9 mouse cellular contexts compared by ENCODE assay signal in the genomic region with DNA sequence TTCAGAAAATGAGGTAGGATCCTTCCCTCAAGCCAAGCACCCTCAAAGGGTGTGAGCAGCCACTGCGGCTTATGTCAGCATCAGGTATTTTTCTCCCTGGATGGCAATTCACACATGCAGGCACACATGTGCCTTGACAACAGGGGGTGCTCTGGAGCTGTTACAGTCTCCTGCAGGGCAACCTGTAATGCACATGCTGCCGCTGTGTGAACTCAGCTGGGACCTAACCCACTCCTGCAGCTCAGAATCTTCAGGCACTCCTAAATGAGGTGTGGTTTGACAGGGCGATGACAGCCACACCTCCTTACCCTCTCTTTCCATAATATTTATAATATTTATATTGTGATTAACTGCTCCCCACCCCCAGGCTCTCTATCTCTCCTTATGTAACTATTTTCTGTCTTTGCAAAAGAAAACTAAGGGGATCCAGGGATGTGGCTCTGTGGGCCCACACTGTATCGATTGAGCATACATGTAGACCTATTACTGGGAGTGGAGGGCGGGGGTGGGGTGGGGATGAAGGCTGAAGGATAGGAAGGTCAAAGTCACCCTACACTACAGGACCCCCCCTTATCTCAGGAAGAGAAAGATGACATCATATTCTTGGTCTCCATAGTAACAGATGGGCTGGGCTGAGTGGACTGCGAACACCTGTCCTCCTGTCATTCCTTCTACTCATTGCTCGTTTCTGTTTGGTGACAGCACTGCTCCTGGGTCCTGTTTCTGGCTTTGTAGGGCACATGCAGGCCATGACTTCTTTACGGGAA.
DNase-seq lines count a peak whose midpoint lies in the region; ATAC-seq lines count a peak whose summit lies in the region.
"Had no signal": no experiment of that assay in that cellular context is flagged by ENCODE, and none has a peak within 500 bp of the region (broad histone marks: within the 10 kb centered on the region; RNA-seq: fewer than 3 reads in every experiment).

No protein-coding gene starts in this region.

- no peak overlapping the region for H3K4me2 ChIP-seq in forebrain, embryonic 11.5 days (ENCODE audit: low read depth, low read length, severe bottlenecking)
- H3K4me2 ChIP-seq in liver, embryonic 16.5 days (ENCODE audit: low read depth, low read length), result peak overlapping the region; percentile 45
- no peak overlapping the region for H3K4me2 ChIP-seq in neural tube, embryonic 15.5 days

- intact Hi-C loops in heart, postnatal 14 days (cut with DNase I), result loop anchor here (5.0 kb wide), 1 partner anchor 1053 kb away; no protein-coding TSS in a partner anchor

- peak; percentile 71 for DNase-seq in forebrain, embryonic 11.5 days (ENCODE audit: low spot score)
- peak; percentile 64 to 76 for DNase-seq in heart, postnatal 14 days
- peak; percentile 85 to 86 for DNase-seq in kidney, postnatal 25 days
- DNase-seq in thymus, postnatal 36 days, result peak; percentile 66 to 70

- peaks cover 12% of the 10 kb centered on the region for H3K36me3 ChIP-seq in megakaryocyte, embryonic 14.5 days (replicated peaks; ENCODE audit: low read length)
- no peaks in the 10 kb centered on the region for H3K36me3 ChIP-seq in forebrain, embryonic 11.5 days (ENCODE audit: control insufficient read depth, insufficient read depth, low read length)
- no peaks in the 10 kb centered on the region for H3K36me3 ChIP-seq in liver, embryonic 16.5 days (ENCODE audit: control insufficient read depth, insufficient read depth)
- no peaks in the 10 kb centered on the region; the same call in 1 of the 2 replicates for H3K36me3 ChIP-seq in neural tube, embryonic 15.5 days

- WGBS in forebrain, embryonic 11.5 days, result 79% methylated on average over 8 of the region's 8 CpGs
- 58% methylated on average over 8 of the region's 8 CpGs for WGBS in liver, embryonic 16.5 days (ENCODE audit: insufficient replicate concordance)
- 72% methylated on average over 8 of the region's 8 CpGs for WGBS in neural tube, embryonic 15.5 days

- no peaks in the 10 kb centered on the region for H3K27me3 ChIP-seq in megakaryocyte, embryonic 14.5 days (replicated peaks)
- H3K27me3 ChIP-seq in forebrain, embryonic 11.5 days (ENCODE audit: control insufficient read depth, insufficient read depth, low read length), result no peaks in the 10 kb centered on the region
- H3K27me3 ChIP-seq in liver, embryonic 16.5 days (ENCODE audit: control insufficient read depth, insufficient read depth, low read depth, low read length), result no peaks in the 10 kb centered on the region
- no peaks in the 10 kb centered on the region for H3K27me3 ChIP-seq in neural tube, embryonic 15.5 days (replicated peaks)

- H3K4me1 ChIP-seq in megakaryocyte, embryonic 14.5 days, result peaks cover 64% of the 10 kb centered on the region
- peaks cover 9% of the 10 kb centered on the region for H3K4me1 ChIP-seq in forebrain, embryonic 11.5 days (replicated peaks; ENCODE audit: control insufficient read depth, insufficient read depth, low read length)
- H3K4me1 ChIP-seq in liver, embryonic 16.5 days (ENCODE audit: control insufficient read depth, low read depth, low read length), result peaks cover 3% of the 10 kb centered on the region
- H3K4me1 ChIP-seq in neural tube, embryonic 15.5 days, result peaks cover 18% of the 10 kb centered on the region

- no peak overlapping the region for H3K27ac ChIP-seq in forebrain, embryonic 11.5 days (ENCODE audit: low read depth, low read length)
- H3K27ac ChIP-seq in liver, embryonic 16.5 days (ENCODE audit: low read length), result no peak overlapping the region
- H3K27ac ChIP-seq in neural tube, embryonic 15.5 days (replicated peaks), result 0 out of 2 replicates have a peak overlapping the region, but pooled peaks have one; percentile 20
- H3K27ac ChIP-seq: macrophage had no signal

- no peak for ATAC-seq in megakaryocyte, adult 5-6 weeks (ENCODE audit: poor library complexity, severe bottlenecking)
- peak; percentile 57 for ATAC-seq in forebrain, embryonic 11.5 days (replicated peaks; ENCODE audit: low FRiP score)
- ATAC-seq in liver, embryonic 16.5 days (ENCODE audit: low read depth), result no peak
- ATAC-seq in neural tube, embryonic 15.5 days (ENCODE audit: low FRiP score), result no peak

- H3K9ac ChIP-seq in forebrain, embryonic 11.5 days (ENCODE audit: low read length), result no peak overlapping the region
- H3K9ac ChIP-seq in liver, embryonic 16.5 days (ENCODE audit: low read depth, low read length), result no peak overlapping the region
- no peak overlapping the region for H3K9ac ChIP-seq in neural tube, embryonic 15.5 days (replicated peaks)

- H3K4me3 ChIP-seq in megakaryocyte, embryonic 14.5 days (replicated peaks), result peak overlapping the region; percentile 88
- H3K4me3 ChIP-seq in forebrain, embryonic 11.5 days (ENCODE audit: low read depth, low read length), result no peak overlapping the region
- H3K4me3 ChIP-seq in liver, embryonic 16.5 days (ENCODE audit: low read depth, low read length), result no peak overlapping the region
- no peak overlapping the region for H3K4me3 ChIP-seq in neural tube, embryonic 15.5 days (replicated peaks)

- H3K9me3 ChIP-seq in megakaryocyte, embryonic 14.5 days, result no peaks in the 10 kb centered on the region
- no peaks in the 10 kb centered on the region for H3K9me3 ChIP-seq in forebrain, embryonic 11.5 days (ENCODE audit: control insufficient read depth, low read length)
- no peaks in the 10 kb centered on the region for H3K9me3 ChIP-seq in liver, embryonic 16.5 days (replicated peaks; ENCODE audit: control insufficient read depth, low read length)
- H3K9me3 ChIP-seq in neural tube, embryonic 15.5 days (replicated peaks), result no peaks in the 10 kb centered on the region
